Mouse (Mus musculus) macrophage (primary cell): Measurements from ENCODE around the gene Adm. TPM values are rescaled to one million over a fixed set of nuclear protein-coding genes. Genes with fewer than 3 reads are reported as not detected.

Source experiments
- H3K27ac ChIP-seq: fragments of 350-480 bp; formaldehyde crosslinking; 2 replicates; pipeline ENCODE4 v1.9.0; 2021
- H3K36me3 ChIP-seq: fragments of 350-480 bp; formaldehyde crosslinking; 2 replicates; pipeline ENCODE4 v1.9.0; 2021; ENCODE audit errors: inconsistent target
- H3K4me3 ChIP-seq: fragments of 350-480 bp; formaldehyde crosslinking; 2 replicates; pipeline ENCODE4 v1.9.0; 2021; ENCODE audit errors: inconsistent target
- H3K79me2 ChIP-seq: fragments of 350-480 bp; formaldehyde crosslinking; 2 replicates; pipeline ENCODE4 v1.9.0; 2021; ENCODE audit errors: inconsistent target
- WGBS: methylation state at CpG from one replicate; pipeline ENCODE4 v1.1.7; 2026; ENCODE audit warnings: inconsistent platforms; ENCODE audit not compliant: missing documents; 5-methylcytosine and 5-hydroxymethylcytosine counted together
- polyA plus RNA-seq: library from polyadenylated mRNA; stranded (reverse); fragments of 250-400 nt; gene quantifications from 3 replicates; pipeline ENCODE4 v1.2.4, GENCODE M21; 2018; ENCODE audit warnings: inconsistent platforms

The Adm gene
- polyA plus RNA-seq, 1 experiment from 2014 or later, result 0.10 TPM

- Histone ChIP-seq H3K27ac (no peak overlapping the region), H3K79me2 (no peaks in the 10 kb centered on the region), H3K36me3 (no peaks in the 10 kb centered on the region), H3K4me3 (no peak overlapping the region)
- WGBS, result 80% methylated on average over 5 of the region's 5 CpGs
Observed at GRCm38 (mm10) chr7:110666537-110666936, 39.1 kb downstream of the Adm start.

- H3K27ac ChIP-seq, result no peak overlapping the region
- no peaks in the 10 kb centered on the region for H3K79me2 ChIP-seq
- WGBS, result 89% methylated on average over 6 of the region's 6 CpGs
- no peaks in the 10 kb centered on the region for H3K36me3 ChIP-seq
- H3K4me3 ChIP-seq, result no peak overlapping the region
Observed at GRCm38 (mm10) chr7:110668247-110668646, 40.8 kb downstream of the Adm start.

GRCm38 (mm10) chr7:110668756-110669155 lies 41.3 kb downstream of the Adm start:
- Histone ChIP-seq H3K4me3 (no peak overlapping the region), H3K79me2 (no peaks in the 10 kb centered on the region), H3K27ac (no peak overlapping the region), H3K36me3 (no peaks in the 10 kb centered on the region)
- 55% methylated on average over 5 of the region's 5 CpGs for WGBS

- WGBS, result 78% methylated on average over 6 of the region's 6 CpGs
- Histone ChIP-seq H3K36me3 (no peaks in the 10 kb centered on the region), H3K79me2 (no peaks in the 10 kb centered on the region), H3K4me3 (no peak overlapping the region), H3K27ac (no peak overlapping the region)
Observed at GRCm38 (mm10) chr7:110671121-110671680, 43.7 kb downstream of the Adm start.

Other genes with a start within 250 kb of the Adm start
- gene Sbf2, start 12.7 kb upstream of the Adm start, polyA plus RNA-seq, result 34.5 to 46.3 TPM (median 42.4 TPM) in 3 replicates
- gene Ampd3, start 140.5 kb downstream of the Adm start, polyA plus RNA-seq, result 28.1 to 43.7 TPM (median 33.5 TPM) in 3 replicates
- 27.9 to 56.7 TPM (median 33.9 TPM) in 3 replicates for gene Rnf141, start 216.8 kb downstream of the Adm start, polyA plus RNA-seq
- gene Lyve1, start 235.6 kb downstream of the Adm start, polyA plus RNA-seq, result 0.11 to 0.95 TPM (median 0.12 TPM) in 3 replicates